ENCODE assay signal across 11 mouse cellular contexts in genomic region chr3:108297603-108298553, GRCm38 (mm10). TPM values are rescaled to one million over a fixed set of nuclear protein-coding genes. Genes with fewer than 3 reads are reported as not detected.
DNase-seq lines count a peak whose midpoint lies in the region; ATAC-seq and TF ChIP-seq lines count a peak whose summit lies in the region.
"Had no signal": no experiment of that assay in that cellular context is flagged by ENCODE, and none has a peak within 500 bp of the region (broad histone marks: within the 10 kb centered on the region; RNA-seq: fewer than 3 reads in every experiment).

No protein-coding gene starts in this region.

- no peak for DNase-seq in heart, postnatal 14 days
- DNase-seq in lung, postnatal 4 days = peak; percentile 17 to 31
- no peak for DNase-seq in lung, postnatal 25 days (ENCODE audit: low spot score)
- DNase-seq in liver, embryonic 14.5 days (ENCODE audit: low read depth in 3 of 3, low spot score in 3 of 3) = no peak
- DNase-seq in right cerebral cortex, postnatal 4 days = no peak
- no peak for DNase-seq in ovary, postnatal 10 days (ENCODE audit: low spot score)
- DNase-seq: cerebellum, adult 8-10 months had no signal

- H3K9ac ChIP-seq in heart, embryonic 11.5 days (ENCODE audit: low read depth, low read length) = no peak overlapping the region
- H3K9ac ChIP-seq in liver, embryonic 14.5 days (replicated peaks) = no peak overlapping the region
- H3K9ac ChIP-seq: limb, embryonic 13.5 days; neural tube, embryonic 12.5 days had no signal

- H3K36me3 ChIP-seq in heart, embryonic 11.5 days (ENCODE audit: control insufficient read depth, insufficient read depth, low read length) = no peaks in the 10 kb centered on the region
- no peaks in the 10 kb centered on the region for H3K36me3 ChIP-seq in liver, embryonic 14.5 days (replicated peaks; ENCODE audit: control insufficient read depth, insufficient read depth, low read depth)
- H3K36me3 ChIP-seq: neural tube, embryonic 12.5 days had no signal

- H3K9me3 ChIP-seq in heart, embryonic 11.5 days (replicated peaks; ENCODE audit: control insufficient read depth, low read length) = no peaks in the 10 kb centered on the region
- no peaks in the 10 kb centered on the region for H3K9me3 ChIP-seq in liver, embryonic 14.5 days (ENCODE audit: control insufficient read depth, low read length)
- H3K9me3 ChIP-seq: limb, embryonic 13.5 days; neural tube, embryonic 12.5 days had no signal

- intact Hi-C loops in heart, postnatal 14 days (cut with DNase I) = loop anchor here (5.0 kb wide), 1 partner anchor 44 kb away; no protein-coding TSS in a partner anchor

- no peak for ATAC-seq in heart, embryonic 11.5 days (replicated peaks; ENCODE audit: insufficient number of reproducible peaks, low FRiP score, low TSS enrichment)
- no peak for ATAC-seq in liver, embryonic 14.5 days (ENCODE audit: insufficient read depth)
- ATAC-seq: activated CD4-positive, CD25-positive, alpha-beta regulatory T cell, adult 4 months had no signal

- 44% methylated on average over 7 of the region's 7 CpGs for WGBS in heart, embryonic 11.5 days (ENCODE audit: insufficient replicate concordance)
- WGBS in liver, embryonic 14.5 days (ENCODE audit: insufficient replicate concordance) = 33% methylated on average over 7 of the region's 7 CpGs

- no peak overlapping the region for H3K4me2 ChIP-seq in heart, embryonic 11.5 days
- peak overlapping the region; percentile 18; the same call in 1 of the 2 replicates for H3K4me2 ChIP-seq in liver, embryonic 14.5 days (ENCODE audit: low read depth)
- H3K4me2 ChIP-seq: limb, embryonic 13.5 days had no signal

- H3K27ac ChIP-seq in heart, embryonic 11.5 days (ENCODE audit: low read depth, low read length) = 0 out of 2 replicates have a peak overlapping the region, but pooled peaks have one; percentile 3
- no peak overlapping the region for H3K27ac ChIP-seq in liver, embryonic 14.5 days
- H3K27ac ChIP-seq: neural tube, embryonic 12.5 days had no signal

- no peaks in the 10 kb centered on the region for H3K27me3 ChIP-seq in heart, embryonic 11.5 days (ENCODE audit: control insufficient read depth, insufficient read depth, low read length)
- H3K27me3 ChIP-seq in liver, embryonic 14.5 days (ENCODE audit: control insufficient read depth, insufficient read depth, low read length) = no peaks in the 10 kb centered on the region
- H3K27me3 ChIP-seq: limb, embryonic 13.5 days; neural tube, embryonic 12.5 days had no signal

- no peak overlapping the region for H3K4me3 ChIP-seq in heart, embryonic 11.5 days (ENCODE audit: low read depth, low read length)
- no peak overlapping the region for H3K4me3 ChIP-seq in liver, embryonic 14.5 days (ENCODE audit: insufficient read depth in 1 of 2, low read depth in 2 of 2, low read length in 2 of 2)
- H3K4me3 ChIP-seq: limb, embryonic 13.5 days; neural tube, embryonic 12.5 days had no signal

- peaks cover 44% of the 10 kb centered on the region for H3K4me1 ChIP-seq in heart, embryonic 11.5 days (ENCODE audit: control insufficient read depth, insufficient read depth, low read length)
- H3K4me1 ChIP-seq in liver, embryonic 14.5 days (replicated peaks; ENCODE audit: control insufficient read depth in 2 of 2, insufficient read depth in 2 of 2, low read length in 1 of 2) = peaks cover 32 to 50% of the 10 kb centered on the region in 2 experiments

- no peak for TF ChIP-seq EP300 in liver, embryonic 14.5 days (IDR thresholded peaks at IDR 0.05; ENCODE audit: low read depth)

- TF ChIP-seq CTCF in liver, embryonic 14.5 days (IDR thresholded peaks at IDR 0.05; ENCODE audit: low read depth) = no peak

RNA-seq across cellular contexts. Expression of gene Sort1, which starts 14.0 kb away (rescaled TPM):
- polyA plus RNA-seq in heart, embryonic 11.5 days (2014; fragmentation: Nextera tagmentation; extraction: Ambion mirVana) = 20.2 and 28.7 TPM in 2 replicates
- total RNA-seq in heart, postnatal 14 days (2021) = 10 to 100 TPM; 19.8 to 24.1 TPM
- polyA plus RNA-seq in liver, embryonic 14.5 days (2012; rRNA removed) = 3.5 and 3.9 TPM in 2 replicates
- polyA plus RNA-seq in liver, embryonic 14.5 days (2014; fragmentation: Nextera tagmentation; extraction: Ambion mirVana) = 3.0 and 3.5 TPM in 2 replicates

RNA-seq across cellular contexts. Expression of gene Psma5, which starts 41.2 kb away (rescaled TPM):
- polyA plus RNA-seq in heart, embryonic 11.5 days (2014; fragmentation: Nextera tagmentation; extraction: Ambion mirVana) = 242 TPM in 2 replicates
- total RNA-seq in heart, postnatal 14 days (2021) = 10 to 100 TPM; 58.9 to 62.4 TPM
- polyA plus RNA-seq in liver, embryonic 14.5 days (2012; rRNA removed) = 70.6 and 93.8 TPM in 2 replicates
- 192 and 201 TPM in 2 replicates for polyA plus RNA-seq in liver, embryonic 14.5 days (2014; fragmentation: Nextera tagmentation; extraction: Ambion mirVana)

Comparison
In these comparisons a context has a peak if more than half of its experiments do, and no peak if none do; other contexts are left out.
1. DNase-seq: peak in lung, postnatal 4 days (2 of 2); none in heart, postnatal 14 days (0 of 2), lung, postnatal 25 days (single experiment), liver, embryonic 14.5 days (0 of 3), right cerebral cortex, postnatal 4 days (single experiment) and ovary, postnatal 10 days (single experiment).